Mouse (Mus musculus) stomach, embryonic 14.5 days (tissue): ENCODE results near the gene Dvl2. TPM values are rescaled to one million over a fixed set of nuclear protein-coding genes. Genes with fewer than 3 reads are reported as not detected.

ENCODE experiments used
- ATAC-seq: fragments of 200-750 bp; cut with Nextera tagmentation; 2 replicates; pipeline ENCODE4 v1.8.0; 2017; ENCODE audit warnings: low read depth, moderate TSS enrichment; ENCODE audit not compliant: insufficient number of reproducible peaks, insufficient read depth, low FRiP score
- H3K27ac ChIP-seq: fragments of 300-500 bp; sonication (generic); 2 replicates; pipeline ENCODE4 v1.5.1; 2014; ENCODE audit warnings: mild to moderate bottlenecking, low read length, moderate library complexity, mixed read lengths
- H3K27me3 ChIP-seq: fragments of 300-500 bp; sonication (generic); 2 replicates; pipeline ENCODE4 v1.6.1; 2014; ENCODE audit warnings: low read length, control low read depth, mixed read lengths; ENCODE audit not compliant: control insufficient read depth, insufficient read depth
- H3K36me3 ChIP-seq: fragments of 300-500 bp; sonication (generic); 2 replicates; pipeline ENCODE4 v1.6.1; 2014; ENCODE audit warnings: mild to moderate bottlenecking, control low read depth, low read length, moderate library complexity, mixed read lengths; ENCODE audit not compliant: control insufficient read depth, insufficient read depth
- H3K4me1 ChIP-seq: fragments of 300-500 bp; sonication (generic); 2 replicates; pipeline ENCODE4 v1.6.1; 2014; ENCODE audit warnings: low read length, control low read depth, mixed read lengths; ENCODE audit not compliant: control insufficient read depth, insufficient read depth
- H3K4me2 ChIP-seq: fragments of 300-500 bp; sonication (generic); replicated peaks from 2 replicates; pipeline ENCODE4 v1.6.1; 2014; ENCODE audit warnings: low read depth, low read length, control low read depth
- H3K4me3 ChIP-seq: fragments of 300-500 bp; sonication (generic); 2 replicates; pipeline ENCODE4 v1.5.1; 2014; ENCODE audit warnings: low read depth, low read length, control low read depth
- H3K9ac ChIP-seq: fragments of 300-500 bp; sonication (generic); replicated peaks from 2 replicates; pipeline ENCODE4 v1.6.1; 2014; ENCODE audit warnings: low read depth, mild to moderate bottlenecking, control low read depth, low read length, moderate library complexity, mixed read lengths
- H3K9me3 ChIP-seq: fragments of 300-500 bp; sonication (generic); 2 replicates; pipeline ENCODE4 v1.6.1; 2016; ENCODE audit warnings: low read depth, low read length, control low read depth; ENCODE audit not compliant: control insufficient read depth
- WGBS: fragments of 180-500 bp; shearing (Covaris S2); extraction: QIAGEN DNeasy Blood & Tissue Kit; methylation state at CpG from one replicate; pipeline ENCODE4 v1.1.7; 2014; 5-methylcytosine and 5-hydroxymethylcytosine counted together
- polyA plus RNA-seq: library from polyadenylated mRNA; unstranded; fragments of >200 nt; fragmentation: Nextera tagmentation; extraction: Ambion mirVana; gene quantifications from 2 replicates; pipeline ENCODE4 v1.2.1, GENCODE M21; 2014

The Dvl2 gene
- polyA plus RNA-seq, 1 experiment from 2014 or later: 29.0 TPM

- no peaks in the 10 kb centered on the region for H3K4me1 ChIP-seq
- peaks cover 16% of the 10 kb centered on the region for H3K36me3 ChIP-seq
- WGBS: 30% methylated on average over 9 of the region's 9 CpGs
- H3K4me3 ChIP-seq: no peak overlapping the region
- H3K9ac ChIP-seq: no peak overlapping the region
- no peaks in the 10 kb centered on the region for H3K27me3 ChIP-seq
- H3K4me2 ChIP-seq: no peak overlapping the region
- H3K27ac ChIP-seq: no peak overlapping the region
- no peaks in the 10 kb centered on the region for H3K9me3 ChIP-seq
- ATAC-seq: no peak
Measured at GRCm38 (mm10) chr11:70045435-70045834, 45.0 kb downstream of the Dvl2 start.

DNA sequence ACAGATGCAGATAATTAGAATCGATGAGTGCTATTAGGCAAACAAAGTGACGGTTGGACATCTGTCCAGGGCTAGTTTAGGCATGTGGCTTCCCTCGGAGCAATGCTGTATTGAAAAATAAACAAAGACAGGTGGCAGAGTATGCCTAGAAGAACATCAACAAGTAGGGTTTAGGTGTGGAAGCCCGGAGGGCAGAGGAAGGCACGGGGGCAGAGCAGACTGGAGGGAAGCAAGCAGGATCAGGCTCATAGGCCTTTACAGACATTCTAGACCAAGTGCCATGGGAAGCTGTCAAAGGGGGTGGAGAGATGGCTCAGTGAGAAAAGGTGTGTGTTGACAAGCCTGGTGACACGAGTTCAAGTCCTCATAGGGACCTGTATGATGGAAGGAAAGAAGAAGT is 49.0 kb downstream of the Dvl2 start:
- 59% methylated on average over 6 of the region's 6 CpGs for WGBS
- Histone ChIP-seq H3K9ac (no peak overlapping the region), H3K4me2 (no peak overlapping the region), H3K9me3 (no peaks in the 10 kb centered on the region), H3K27ac (no peak overlapping the region), H3K27me3 (no peaks in the 10 kb centered on the region), H3K4me3 (no peak overlapping the region), H3K4me1 (0 out of 2 replicates have a peak, but pooled peaks cover 4% of the 10 kb centered on the region), H3K36me3 (no peaks in the 10 kb centered on the region; the same call in 1 of the 2 replicates)
- ATAC-seq: no peak

DNA sequence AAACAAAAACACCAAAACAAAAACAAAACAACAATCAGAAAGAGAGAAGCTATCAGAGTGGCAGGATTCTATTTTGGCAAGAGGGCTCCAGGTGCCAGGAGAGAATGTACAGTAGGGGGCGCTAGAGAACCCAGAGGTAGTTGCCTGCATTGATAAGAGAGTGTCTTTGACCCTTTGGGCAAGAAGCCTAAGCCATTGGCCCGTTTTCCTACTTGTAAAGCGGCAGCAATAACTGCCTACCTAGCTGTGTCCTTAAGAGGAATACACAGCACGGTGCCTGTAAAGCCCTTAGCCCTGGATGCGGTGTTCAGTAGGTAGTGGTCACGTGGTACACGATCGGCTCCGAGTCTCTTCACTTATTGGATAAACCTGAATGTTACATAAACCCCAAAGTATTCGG is 49.4 kb downstream of the Dvl2 start:
- 58% methylated on average over 10 of the region's 10 CpGs for WGBS

GRCm38 (mm10) chr11:70053156-70053555 is 52.8 kb downstream of the Dvl2 start:
- H3K36me3 ChIP-seq: no peaks in the 10 kb centered on the region
- WGBS: 49% methylated on average over 7 of the region's 7 CpGs
- H3K4me2 ChIP-seq: no peak overlapping the region
- H3K27me3 ChIP-seq: 0 out of 2 replicates have a peak, but pooled peaks cover 2% of the 10 kb centered on the region
- peaks cover 11% of the 10 kb centered on the region; the same call in 1 of the 2 replicates for H3K4me1 ChIP-seq
- H3K27ac ChIP-seq: no peak overlapping the region
- no peak overlapping the region for H3K4me3 ChIP-seq
- H3K9me3 ChIP-seq: no peaks in the 10 kb centered on the region
- no peak overlapping the region for H3K9ac ChIP-seq
- ATAC-seq: no peak

More for the DNA sequence above, 49.4 kb downstream of the Dvl2 start:
- Histone ChIP-seq H3K9ac (no peak overlapping the region), H3K4me2 (no peak overlapping the region), H3K27me3 (no peaks in the 10 kb centered on the region), H3K4me1 (0 out of 2 replicates have a peak, but pooled peaks cover 4% of the 10 kb centered on the region), H3K27ac (no peak overlapping the region), H3K4me3 (no peak overlapping the region), H3K36me3 (no peaks in the 10 kb centered on the region), H3K9me3 (no peaks in the 10 kb centered on the region)
- no peak for ATAC-seq

- Histone ChIP-seq H3K4me3 (no peak within 1 kb of the TSS), H3K27me3 (0 out of 2 replicates have a peak, but pooled peaks cover 2% of the 10 kb centered on the region), H3K27ac (no peak within 1 kb of the TSS), H3K36me3 (no peaks in the 10 kb centered on the region), H3K4me1 (peaks cover 11% of the 10 kb centered on the region; the same call in 1 of the 2 replicates), H3K9ac (no peak within 1 kb of the TSS), H3K4me2 (no peak within 1 kb of the TSS), H3K9me3 (no peaks in the 10 kb centered on the region)
- WGBS: 87% methylated on average over 10 of the region's 10 CpGs
- ATAC-seq: no peak
Measured at GRCm38 (mm10) chr11:70053898-70054570, 53.6 kb downstream of the Dvl2 start, which contains the start of gene Asgr1. Gene Asgr1 (plus strand): TSS chr11:70054085.

DNA sequence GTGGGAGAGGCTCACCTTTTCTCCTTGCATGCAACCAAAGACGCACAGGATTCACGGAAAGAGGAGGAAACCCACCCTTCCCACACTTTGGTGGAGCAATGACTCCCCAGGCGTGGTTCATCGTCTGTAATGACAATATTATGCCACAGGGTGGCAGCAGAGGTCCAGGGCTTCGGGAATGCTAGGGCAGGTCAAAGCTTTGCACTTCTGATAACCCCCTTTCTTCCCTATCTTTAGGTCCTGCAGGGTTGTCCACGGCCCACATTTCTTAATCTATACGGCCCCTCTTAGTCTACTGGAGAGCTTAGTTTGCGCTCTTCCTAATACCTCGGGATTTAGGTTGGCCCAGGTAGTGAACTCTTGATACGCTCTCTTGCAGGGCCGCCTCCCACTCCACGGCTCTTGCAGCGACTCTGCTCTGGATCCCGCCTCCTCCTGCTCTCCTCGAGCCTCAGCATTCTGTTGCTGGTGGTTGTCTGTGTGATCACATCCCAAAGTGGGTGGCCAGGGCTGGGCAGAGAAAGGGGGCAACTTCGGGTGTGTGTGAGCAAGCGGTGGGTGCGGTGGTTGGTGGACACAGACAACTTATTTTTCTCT is 55.3 kb downstream of the Dvl2 start:
- Histone ChIP-seq H3K36me3 (no peaks in the 10 kb centered on the region), H3K4me2 (peak overlapping the region; percentile 22; the same call in 1 of the 2 replicates), H3K4me1 (peaks cover 11% of the 10 kb centered on the region; the same call in 1 of the 2 replicates), H3K9ac (no peak overlapping the region), H3K4me3 (no peak overlapping the region), H3K27me3 (0 out of 2 replicates have a peak, but pooled peaks cover 2% of the 10 kb centered on the region), H3K9me3 (no peaks in the 10 kb centered on the region), H3K27ac (no peak overlapping the region)
- ATAC-seq: peak; percentile 39; the same call in 1 of the 2 replicates
- WGBS: 22% methylated on average over 18 of the region's 18 CpGs

DNA sequence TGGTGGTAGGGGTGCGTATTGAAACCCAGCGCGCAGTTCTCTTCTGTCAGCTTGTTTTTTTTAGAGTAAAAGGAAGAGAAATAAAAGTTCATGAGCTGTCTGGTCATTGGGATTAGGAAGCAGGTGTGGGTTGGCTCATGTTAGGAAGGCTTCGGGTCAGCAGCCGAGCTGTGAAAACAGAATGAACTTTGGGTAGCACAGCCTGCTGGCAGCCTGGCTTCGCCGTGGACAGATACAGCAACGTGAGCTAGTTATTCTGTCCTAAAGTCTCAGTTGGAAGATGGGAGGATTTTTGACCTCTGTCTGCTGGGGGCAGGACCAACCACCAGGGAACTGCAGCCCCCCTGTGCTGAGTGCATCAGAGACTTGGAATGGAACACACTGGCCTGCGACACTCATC is 57.4 kb downstream of the Dvl2 start:
- Histone ChIP-seq H3K27me3 (0 out of 2 replicates have a peak, but pooled peaks cover 2% of the 10 kb centered on the region), H3K9ac (no peak overlapping the region)
- WGBS: 85% methylated on average over 9 of the region's 9 CpGs

GRCm38 (mm10) chr11:70059930-70060329 is 59.5 kb downstream of the Dvl2 start:
- H3K27me3 ChIP-seq: 0 out of 2 replicates have a peak, but pooled peaks cover 2% of the 10 kb centered on the region
- H3K4me2 ChIP-seq: no peak overlapping the region
- no peak overlapping the region for H3K4me3 ChIP-seq
- ATAC-seq: no peak
- no peaks in the 10 kb centered on the region for H3K36me3 ChIP-seq
- no peak overlapping the region for H3K9ac ChIP-seq
- H3K9me3 ChIP-seq: no peaks in the 10 kb centered on the region; the same call in 1 of the 2 replicates
- WGBS: 27% methylated on average over 6 of the region's 6 CpGs
- H3K4me1 ChIP-seq: peaks cover 6% of the 10 kb centered on the region; the same call in 1 of the 2 replicates
- H3K27ac ChIP-seq: no peak overlapping the region

More for the DNA sequence above, 57.4 kb downstream of the Dvl2 start:
- ATAC-seq: no peak
- no peak overlapping the region for H3K27ac ChIP-seq
- H3K4me3 ChIP-seq: no peak overlapping the region
- peaks cover 11% of the 10 kb centered on the region; the same call in 1 of the 2 replicates for H3K4me1 ChIP-seq
- H3K9me3 ChIP-seq: no peaks in the 10 kb centered on the region
- no peaks in the 10 kb centered on the region for H3K36me3 ChIP-seq
- no peak overlapping the region for H3K4me2 ChIP-seq
